Mouse (Mus musculus) forebrain, embryonic 14.5 days (tissue): ENCODE data around the gene Spg20. TPM values are rescaled to one million over a fixed set of nuclear protein-coding genes. Genes with fewer than 3 reads are reported as not detected.

Experiments used
- ATAC-seq: fragments of 200-750 bp; cut with Nextera tagmentation; 2 replicates; pipeline ENCODE4 v1.8.0; 2017; ENCODE audit warnings: mild to moderate bottlenecking, moderate library complexity
- DNase-seq: peaks from one replicate; pipeline ENCODE4 v3.0.0-alpha.2; 2015; ENCODE audit warnings: low spot score
- H3K27ac ChIP-seq: fragments of 300-500 bp; sonication (generic); 2 replicates; pipeline ENCODE4 v1.5.1; 2014; ENCODE audit warnings: low read depth, mild to moderate bottlenecking, control low read depth, low read length, moderate library complexity
- H3K27me3 ChIP-seq: fragments of 300-500 bp; sonication (generic); replicated peaks from 2 replicates; pipeline ENCODE4 v1.6.1; 2014; ENCODE audit warnings: low read length, control low read depth, mixed read lengths; ENCODE audit not compliant: control insufficient read depth, insufficient read depth
- H3K36me3 ChIP-seq: fragments of 300-500 bp; sonication (generic); 2 replicates; pipeline ENCODE4 v1.6.1; 2014; ENCODE audit warnings: low read length, control low read depth; ENCODE audit not compliant: control insufficient read depth, insufficient read depth
- H3K4me1 ChIP-seq: fragments of 300-500 bp; sonication (generic); 2 replicates; pipeline ENCODE4 v1.6.1; 2014; ENCODE audit warnings: antibody characterized with exemption, low read length, control low read depth; ENCODE audit not compliant: control insufficient read depth, insufficient read depth
- H3K4me2 ChIP-seq: fragments of 300-500 bp; sonication (generic); 2 replicates; pipeline ENCODE4 v1.6.1; 2014; ENCODE audit warnings: mild to moderate bottlenecking, control low read depth, low read length
- H3K4me3 ChIP-seq: fragments of 300-500 bp; sonication (generic); 2 replicates; pipeline ENCODE4 v1.5.1; 2014; ENCODE audit warnings: low read depth, low read length, control low read depth
- H3K9ac ChIP-seq: fragments of 300-500 bp; sonication (generic); 2 replicates; pipeline ENCODE4 v1.6.1; 2014; ENCODE audit warnings: mild to moderate bottlenecking, low read length, control low read depth, moderate library complexity
- H3K9me3 ChIP-seq: fragments of 300-500 bp; sonication (generic); replicated peaks from 2 replicates; pipeline ENCODE4 v1.6.1; 2016; ENCODE audit warnings: low read length, control low read depth, mixed read lengths; ENCODE audit not compliant: control insufficient read depth
- WGBS: fragments of 180-500 bp; shearing (Covaris S2); extraction: QIAGEN DNeasy Blood & Tissue Kit; methylation state at CpG from one replicate; pipeline ENCODE4 v1.1.7; 2014; 5-methylcytosine and 5-hydroxymethylcytosine counted together
- polyA plus RNA-seq: library from polyadenylated mRNA; unstranded; fragments of >200 nt; fragmentation: Nextera tagmentation; extraction: Ambion mirVana; gene quantifications from 2 replicates; pipeline ENCODE4 v1.2.1, GENCODE M21; 2014

The Spg20 gene
- polyA plus RNA-seq, 1 experiment from 2014 or later = 17.7 TPM

DNA sequence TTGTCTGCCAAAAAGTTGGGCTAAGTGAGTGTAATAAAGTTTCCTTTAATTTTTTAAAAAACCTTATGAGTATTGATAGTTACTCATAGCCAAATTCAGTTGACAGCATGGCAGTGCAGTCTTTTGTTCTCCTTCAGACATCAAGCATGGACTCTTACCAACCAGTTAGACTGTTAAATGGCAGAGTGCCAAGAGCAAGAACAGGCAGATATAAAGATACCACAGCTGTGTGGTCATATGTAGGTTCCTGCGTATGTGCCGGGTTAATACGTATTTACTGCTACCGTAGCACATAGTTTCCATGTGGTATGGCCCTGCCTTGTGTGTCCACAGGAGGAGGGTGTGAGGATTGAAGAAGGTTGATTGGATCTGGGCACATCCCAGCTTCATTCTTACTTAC lies 11.2 kb downstream of the Spg20 start:
- Histone ChIP-seq H3K27ac (no peak overlapping the region), H3K4me1 (no peaks in the 10 kb centered on the region), H3K9me3 (no peaks in the 10 kb centered on the region), H3K9ac (no peak overlapping the region), H3K27me3 (no peaks in the 10 kb centered on the region), H3K4me2 (no peak overlapping the region), H3K4me3 (no peak overlapping the region), H3K36me3 (peaks cover 90% of the 10 kb centered on the region)
- peak; percentile 29 for DNase-seq
- WGBS = 90% methylated on average over 4 of the region's 4 CpGs
- no peak; the same call in 1 of the 2 replicates for ATAC-seq

DNA sequence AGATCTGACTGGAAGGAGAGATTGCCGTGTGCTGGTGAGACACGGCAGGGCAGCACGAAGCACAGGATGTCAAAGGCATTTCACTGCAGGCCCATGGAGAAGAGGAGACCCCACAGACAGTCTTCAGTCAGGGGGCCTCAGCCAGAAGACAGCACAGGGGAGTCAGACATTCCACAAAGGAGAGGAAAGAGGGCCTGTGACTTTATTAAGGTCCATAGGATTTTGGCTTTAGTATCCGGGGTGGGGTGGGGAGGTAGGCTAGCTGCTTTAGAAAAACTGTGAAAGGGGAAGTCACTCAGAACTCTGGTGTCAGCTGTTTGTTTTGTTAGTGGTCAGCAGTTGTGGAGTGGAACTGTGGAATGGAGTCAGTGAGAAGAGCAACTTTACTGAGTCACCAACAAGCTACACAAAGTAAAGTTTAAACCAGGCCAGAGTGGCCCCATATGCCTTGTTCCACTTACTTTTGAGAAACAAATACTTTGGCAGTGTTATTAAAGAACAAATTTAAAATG lies 17.3 kb downstream of the Spg20 start:
- peaks cover 86% of the 10 kb centered on the region for H3K36me3 ChIP-seq

DNA sequence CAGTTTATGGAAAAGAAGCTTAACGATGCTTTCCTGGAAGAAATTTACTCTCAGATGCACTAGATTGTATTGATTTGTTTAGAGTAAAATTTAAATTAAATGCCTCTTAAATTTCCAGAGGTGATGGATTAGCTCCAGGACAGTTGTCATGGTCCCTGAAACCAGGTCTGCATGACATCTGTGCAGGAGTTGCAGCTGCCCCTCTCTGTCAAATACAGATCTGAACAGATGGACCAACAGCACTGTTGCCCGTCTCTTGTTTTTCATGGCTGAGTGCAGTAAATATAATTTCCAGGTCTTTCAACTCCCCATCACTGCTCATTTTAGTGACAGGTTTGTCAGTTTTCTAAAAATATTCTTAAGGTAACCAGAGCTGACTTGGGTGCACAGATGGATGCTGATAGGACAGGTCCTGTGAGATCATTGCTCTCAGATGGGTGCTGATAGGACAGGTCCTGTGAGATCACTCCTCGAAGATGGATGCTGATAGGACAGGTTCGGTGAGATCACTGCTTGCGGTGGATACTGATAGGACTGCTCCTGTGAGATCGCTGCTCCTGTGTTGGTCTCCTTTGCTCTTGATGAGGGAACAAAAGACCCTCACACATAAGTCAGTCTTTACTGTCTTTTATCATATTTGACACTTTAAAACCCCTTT lies 19.8 kb downstream of the Spg20 start:
- ATAC-seq = no peak
- no peak overlapping the region for H3K9ac ChIP-seq
- no peaks in the 10 kb centered on the region for H3K4me1 ChIP-seq
- H3K27ac ChIP-seq = no peak overlapping the region
- WGBS = 92% methylated on average over 6 of the region's 6 CpGs
- H3K4me2 ChIP-seq = no peak overlapping the region
- peaks cover 84% of the 10 kb centered on the region for H3K36me3 ChIP-seq
- no peak for DNase-seq
- H3K9me3 ChIP-seq = no peaks in the 10 kb centered on the region
- H3K27me3 ChIP-seq = no peaks in the 10 kb centered on the region
- H3K4me3 ChIP-seq = no peak overlapping the region

More for the DNA sequence above, 17.3 kb downstream of the Spg20 start:
- no peaks in the 10 kb centered on the region for H3K9me3 ChIP-seq
- 97% methylated on average over 4 of the region's 4 CpGs for WGBS
- no peak overlapping the region for H3K4me3 ChIP-seq
- H3K27ac ChIP-seq = no peak overlapping the region
- no peak overlapping the region for H3K9ac ChIP-seq
- no peak overlapping the region for H3K4me2 ChIP-seq
- no peak for ATAC-seq
- no peaks in the 10 kb centered on the region for H3K27me3 ChIP-seq
- no peaks in the 10 kb centered on the region for H3K4me1 ChIP-seq
- DNase-seq = no peak

DNA sequence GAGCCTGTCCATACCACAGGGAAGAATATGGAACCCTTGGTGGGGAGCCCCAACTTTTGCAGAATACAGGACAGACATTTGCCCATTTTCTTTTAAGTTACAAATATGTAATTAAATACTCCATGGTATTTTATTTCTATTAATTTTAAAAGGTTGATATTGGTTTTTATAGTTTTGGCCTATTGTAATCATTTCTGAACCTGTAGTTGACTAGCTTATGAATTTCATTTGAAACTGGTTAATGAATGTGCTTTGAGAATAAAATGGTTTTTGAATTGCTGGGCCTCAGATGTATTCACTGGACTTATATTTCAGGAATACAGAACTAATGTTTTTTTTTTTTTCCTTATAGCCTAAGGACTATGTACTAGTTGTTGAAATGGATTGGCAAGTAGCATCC lies 25.1 kb downstream of the Spg20 start, which contains the start of gene Ccdc169:
Gene Ccdc169, plus strand, starts transcription at position 301 of the 400 bp plus-strand sequence.
- peaks cover 49% of the 10 kb centered on the region for H3K36me3 ChIP-seq

DNA sequence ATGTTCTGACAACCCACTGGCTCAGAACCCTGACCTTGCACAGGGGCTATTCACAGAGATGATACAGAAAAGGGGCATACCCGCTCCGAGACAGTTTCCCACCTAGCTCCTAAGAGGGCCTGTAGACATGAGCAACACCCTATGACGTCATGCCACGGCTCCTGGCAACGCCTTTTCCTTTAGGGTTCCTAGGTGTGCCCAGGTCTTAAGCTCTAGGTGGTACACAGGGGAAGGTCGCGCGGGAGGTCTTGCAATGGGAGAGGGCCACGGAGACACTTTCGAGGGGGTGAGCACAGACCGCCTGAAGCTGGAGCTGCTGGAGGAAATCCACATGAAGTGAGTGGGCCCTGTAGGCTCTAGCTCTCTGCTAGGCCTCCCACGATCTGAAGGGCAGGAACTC lies 27.9 kb downstream of the Spg20 start:
- Histone ChIP-seq H3K36me3 (peaks cover 31% of the 10 kb centered on the region), H3K4me2 (no peak overlapping the region), H3K27me3 (no peaks in the 10 kb centered on the region), H3K9me3 (no peaks in the 10 kb centered on the region), H3K4me1 (no peaks in the 10 kb centered on the region), H3K9ac (no peak overlapping the region), H3K4me3 (no peak overlapping the region), H3K27ac (no peak overlapping the region)
- no peak for DNase-seq
- ATAC-seq = no peak
- 90% methylated on average over 12 of the region's 12 CpGs for whole genome bisulfite sequencing

More for the DNA sequence above, 25.1 kb downstream of the Spg20 start, which contains the start of gene Ccdc169:
- no peak within 1 kb of the TSS for H3K4me3 ChIP-seq
- no peak within 1 kb of the TSS for H3K27ac ChIP-seq
- no peak within 1 kb of the TSS for H3K4me2 ChIP-seq
- ATAC-seq = no peak
- H3K9me3 ChIP-seq = no peaks in the 10 kb centered on the region
- no peaks in the 10 kb centered on the region for H3K4me1 ChIP-seq
- no peak for DNase-seq
- H3K27me3 ChIP-seq = no peaks in the 10 kb centered on the region
- no peak within 1 kb of the TSS for H3K9ac ChIP-seq

DNA sequence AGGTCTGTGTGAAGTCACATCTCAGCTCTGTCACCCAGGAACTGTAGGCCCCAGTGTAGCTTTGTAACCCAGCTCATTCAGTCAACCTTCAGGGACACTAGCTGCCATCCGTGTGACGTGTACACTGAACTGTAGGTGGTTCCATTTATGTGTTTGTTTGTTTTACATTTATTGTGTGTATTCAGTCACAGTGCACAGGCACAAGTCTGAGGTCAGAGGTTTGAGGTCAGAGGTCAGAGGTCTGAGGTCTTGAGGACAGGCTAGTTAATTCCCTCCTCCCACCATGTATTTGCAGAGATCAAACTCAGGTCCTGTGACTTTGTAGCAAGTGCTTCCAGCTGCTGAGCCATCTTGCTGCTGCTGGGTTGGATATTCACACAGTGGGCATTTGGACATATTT lies 29.5 kb downstream of the Spg20 start:
- Histone ChIP-seq H3K4me3 (no peak overlapping the region), H3K27me3 (no peaks in the 10 kb centered on the region), H3K9me3 (no peaks in the 10 kb centered on the region), H3K9ac (no peak overlapping the region), H3K4me1 (no peaks in the 10 kb centered on the region), H3K4me2 (no peak overlapping the region), H3K36me3 (peaks cover 19% of the 10 kb centered on the region; the same call in 1 of the 2 replicates), H3K27ac (no peak overlapping the region)
- no peak for ATAC-seq
- DNase-seq = no peak
- WGBS = 89% methylated on average over 2 of the region's 2 CpGs

DNA sequence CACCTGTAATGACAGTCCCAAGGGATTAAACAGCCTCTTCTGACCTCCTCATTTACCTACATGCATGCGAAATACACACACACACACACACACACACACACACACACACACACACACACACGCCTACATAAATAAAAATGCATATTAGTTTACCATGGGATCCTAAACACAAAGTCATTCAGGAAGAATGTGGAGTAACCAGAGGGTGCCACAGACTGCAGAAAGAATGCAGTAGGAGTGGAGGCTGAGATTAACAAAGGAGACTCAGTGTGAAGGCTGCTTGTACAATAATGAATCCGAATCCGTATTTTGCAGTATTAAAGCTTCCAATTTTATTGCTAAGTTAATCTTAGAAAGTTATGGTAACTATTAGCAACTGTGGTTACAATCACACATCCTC lies 33.0 kb downstream of the Spg20 start:
- H3K4me3 ChIP-seq = no peak overlapping the region
- H3K36me3 ChIP-seq = no peaks in the 10 kb centered on the region
- H3K27me3 ChIP-seq = no peaks in the 10 kb centered on the region
- no peak overlapping the region for H3K9ac ChIP-seq
- H3K27ac ChIP-seq = no peak overlapping the region
- H3K4me2 ChIP-seq = no peak overlapping the region
- H3K9me3 ChIP-seq = no peaks in the 10 kb centered on the region
- no peak for DNase-seq
- ATAC-seq = no peak
- H3K4me1 ChIP-seq = no peaks in the 10 kb centered on the region
- 70% methylated on average over 4 of the region's 4 CpGs for WGBS

DNA sequence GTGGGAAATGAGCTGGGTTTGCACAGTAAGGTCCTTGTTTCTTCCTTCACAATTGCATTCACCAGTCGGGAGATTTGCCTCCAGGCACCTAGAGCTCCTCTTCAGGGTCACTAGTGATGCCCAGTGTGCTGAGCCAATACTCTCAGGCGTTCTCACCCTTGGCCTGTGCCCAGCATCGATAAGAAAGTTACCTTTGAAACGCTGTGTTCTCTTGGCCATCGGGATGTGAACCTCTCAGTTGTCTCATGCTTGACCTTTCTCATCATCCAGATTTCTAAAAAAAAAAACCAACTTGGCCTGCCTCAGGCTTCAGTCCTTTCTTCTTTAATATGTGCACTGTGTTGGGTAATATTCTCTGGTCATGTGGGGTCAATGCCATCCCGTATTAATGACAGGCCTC lies 34.5 kb downstream of the Spg20 start:
- no peak overlapping the region for H3K4me2 ChIP-seq
- no peaks in the 10 kb centered on the region for H3K9me3 ChIP-seq
- no peaks in the 10 kb centered on the region for H3K4me1 ChIP-seq
- H3K27me3 ChIP-seq = no peaks in the 10 kb centered on the region
- 83% methylated on average over 6 of the region's 6 CpGs for WGBS
- no peak overlapping the region for H3K27ac ChIP-seq
- DNase-seq = no peak
- no peak overlapping the region for H3K9ac ChIP-seq
- no peaks in the 10 kb centered on the region for H3K36me3 ChIP-seq
- no peak overlapping the region for H3K4me3 ChIP-seq
- no peak for ATAC-seq

DNA sequence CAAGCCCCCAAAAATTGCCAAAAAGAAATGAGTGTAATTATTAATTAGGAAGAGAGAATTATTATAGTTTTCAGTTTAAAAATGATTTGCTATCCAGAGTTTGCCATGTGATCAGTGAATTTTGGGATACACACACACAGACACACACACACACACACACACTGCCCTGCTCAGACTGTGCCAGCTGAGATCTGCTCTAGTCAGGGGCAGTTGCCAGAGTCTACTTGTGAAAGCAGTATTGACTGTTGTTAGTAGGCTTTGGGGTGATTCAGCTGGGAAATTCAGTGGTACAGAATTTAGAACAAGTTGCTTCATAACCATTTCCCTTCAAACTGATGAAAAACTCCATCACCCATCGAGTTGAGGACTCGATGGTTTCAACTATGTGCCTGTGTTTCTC lies 35.2 kb downstream of the Spg20 start:
- 89% methylated on average over 2 of the region's 2 CpGs for WGBS
- H3K4me2 ChIP-seq = no peak overlapping the region
- H3K4me3 ChIP-seq = no peak overlapping the region
- no peak overlapping the region for H3K27ac ChIP-seq
- H3K36me3 ChIP-seq = no peaks in the 10 kb centered on the region
- no peaks in the 10 kb centered on the region for H3K4me1 ChIP-seq
- no peaks in the 10 kb centered on the region for H3K9me3 ChIP-seq
- no peak for ATAC-seq
- no peaks in the 10 kb centered on the region for H3K27me3 ChIP-seq
- no peak overlapping the region for H3K9ac ChIP-seq
- DNase-seq = no peak
